Comparison of ENCODE assay signal across 30 mouse cellular contexts in the genomic region with DNA sequence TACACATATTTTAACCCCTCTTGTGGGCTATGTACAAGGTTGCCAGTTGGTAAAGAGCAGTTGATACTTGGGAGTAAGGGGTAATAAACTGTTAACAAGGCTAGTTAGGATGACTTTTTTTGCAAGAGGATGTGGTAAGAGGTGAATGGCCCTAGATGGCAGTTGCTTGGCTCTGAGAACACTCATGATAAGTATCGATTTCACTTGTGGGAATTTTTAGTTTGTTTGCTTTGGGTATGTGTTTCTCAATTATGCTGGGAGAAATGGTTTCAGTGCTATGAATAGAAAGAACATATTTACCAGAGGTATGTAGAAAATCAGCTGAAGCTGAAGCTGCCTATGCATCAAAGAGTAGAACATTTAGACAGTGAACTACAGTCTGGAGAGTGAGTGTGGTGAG. TPM values are rescaled to one million over a fixed set of nuclear protein-coding genes. Genes with fewer than 3 reads are reported as not detected.
"Had no signal": no experiment of that assay in that cellular context is flagged by ENCODE, and none has a peak within 500 bp of the region (broad histone marks: within the 10 kb centered on the region; RNA-seq: fewer than 3 reads in every experiment).

No protein-coding gene starts in this region.

- H3K4me2 ChIP-seq: liver, embryonic 13.5 days; liver, embryonic 15.5 days; lung, embryonic 15.5 days; midbrain, embryonic 12.5 days; neural tube, embryonic 13.5 days; neural tube, embryonic 15.5 days had no signal

- H3K4me3 ChIP-seq: liver, embryonic 13.5 days; liver, embryonic 15.5 days; lung, embryonic 15.5 days; midbrain, embryonic 10.5 days; midbrain, embryonic 12.5 days; myocyte; neural tube, embryonic 13.5 days; neural tube, embryonic 15.5 days had no signal

- H3K27ac ChIP-seq: liver, embryonic 13.5 days; liver, embryonic 15.5 days; lung, embryonic 15.5 days; macrophage; midbrain, embryonic 10.5 days; midbrain, embryonic 12.5 days; neural tube, embryonic 13.5 days; neural tube, embryonic 15.5 days had no signal

- H3K36me3 ChIP-seq: liver, embryonic 13.5 days; liver, embryonic 15.5 days; lung, embryonic 15.5 days; midbrain, embryonic 10.5 days; midbrain, embryonic 12.5 days; neural tube, embryonic 13.5 days; neural tube, embryonic 15.5 days had no signal

- DNase-seq: liver, embryonic 13.5 days; liver, postnatal 0 days; lung, adult 2 months; lung, postnatal 10 days; midbrain, embryonic 14.5 days; retina, postnatal 1 day; right cerebral cortex, adult 18-20 months; right cerebral cortex, postnatal 25 days; right cerebral cortex, postnatal 4 days; spleen, adult 18-20 months; thymus, adult 18-20 months; thymus, postnatal 25 days; thymus, postnatal 4 days had no signal

- ATAC-seq: liver, postnatal 0 days; midbrain, embryonic 16.5 days had no signal

- H3K27me3 ChIP-seq: liver, embryonic 13.5 days; liver, embryonic 15.5 days; lung, embryonic 15.5 days; midbrain, embryonic 12.5 days; neural tube, embryonic 13.5 days; neural tube, embryonic 15.5 days had no signal

- H3K4me1 ChIP-seq: liver, embryonic 13.5 days; liver, embryonic 15.5 days; lung, embryonic 15.5 days had no signal

- H3K9me3 ChIP-seq: liver, embryonic 13.5 days; liver, embryonic 15.5 days; lung, embryonic 15.5 days; midbrain, embryonic 10.5 days; midbrain, embryonic 12.5 days; neural tube, embryonic 13.5 days; neural tube, embryonic 15.5 days had no signal

- H3K9ac ChIP-seq: liver, embryonic 13.5 days; liver, embryonic 15.5 days; liver, postnatal 0 days; lung, embryonic 15.5 days; midbrain, embryonic 12.5 days; neural tube, embryonic 13.5 days; neural tube, embryonic 15.5 days had no signal

RNA-seq across cellular contexts. Expression of a gene that starts 6.3 kb away (rescaled TPM):
- polyA plus RNA-seq: myocyte; small intestine, adult 2 months had no signal

RNA-seq across cellular contexts. Expression of a gene that starts 53.5 kb away (rescaled TPM):
- total RNA-seq: megakaryocyte, adult 5-6 weeks; megakaryocyte-erythroid progenitor cell, adult 5-6 weeks had no signal
- polyA plus RNA-seq: liver, embryonic 13.5 days; liver, embryonic 15.5 days; liver, postnatal 0 days; lung, adult 2 months; lung, embryonic 15.5 days; macrophage; midbrain, embryonic 10.5 days; midbrain, embryonic 12.5 days; midbrain, embryonic 14.5 days; midbrain, embryonic 16.5 days; myocyte; neural tube, embryonic 11.5 days; neural tube, embryonic 13.5 days; neural tube, embryonic 15.5 days; small intestine, adult 2 months; stomach, embryonic 14.5 days; stomach, embryonic 16.5 days; thymus, postnatal 0 days; urinary bladder, adult 2 months had no signal
